Mouse (Mus musculus) activated CD4-positive, CD25-positive, alpha-beta regulatory T cell, adult 4 months (primary cell): ENCODE data around the gene Heatr3. TPM values are rescaled to one million over a fixed set of nuclear protein-coding genes. Genes with fewer than 3 reads are reported as not detected.

Experiments used
- ATAC-seq: one replicate; pipeline ENCODE4 v1.8.0; 2017
- polyA plus RNA-seq, 2 experiments: library from polyadenylated mRNA; unstranded; fragments of 100-300 nt; shearing (Covaris generic); gene quantifications; one replicate each; pipeline ENCODE4 v1.2.1; 2017

Heatr3 gene
- 10 to 100 TPM; 17.7 to 19.1 TPM for polyA plus RNA-seq

GRCm38 (mm10) chr8:88137748-88138484 lies at the start of gene Heatr3:
TSS of gene Heatr3 (plus strand) at chr8:88137855.
- peak; percentile 89 for ATAC-seq

GRCm38 (mm10) chr8:88088006-88088405 lies 49.6 kb upstream of the Heatr3 start:
- no peak for ATAC-seq

GRCm38 (mm10) chr8:88091661-88092060 lies 46.0 kb upstream of the Heatr3 start:
- ATAC-seq, result no peak

GRCm38 (mm10) chr8:88093367-88093766 lies 44.3 kb upstream of the Heatr3 start:
- ATAC-seq, result no peak

- ATAC-seq, result no peak
Measured at GRCm38 (mm10) chr8:88098856-88099255, 38.8 kb upstream of the Heatr3 start.

- ATAC-seq, result no peak
Measured at GRCm38 (mm10) chr8:88099526-88099925, 38.1 kb upstream of the Heatr3 start.

- ATAC-seq, result no peak
Measured at GRCm38 (mm10) chr8:88109241-88109640, 28.4 kb upstream of the Heatr3 start.

GRCm38 (mm10) chr8:88118456-88119036 lies 19.1 kb upstream of the Heatr3 start, which contains the start of gene Cnep1r1:
TSS of gene Cnep1r1 (plus strand) at chr8:88118769.
- peak; percentile 99 for ATAC-seq

GRCm38 (mm10) chr8:88119076-88119475 lies 18.6 kb upstream of the Heatr3 start:
- no peak for ATAC-seq

- ATAC-seq, result no peak
Measured at GRCm38 (mm10) chr8:88124850-88125249, 12.8 kb upstream of the Heatr3 start.

- no peak for ATAC-seq
Measured at GRCm38 (mm10) chr8:88129397-88129796, 8.3 kb upstream of the Heatr3 start.

GRCm38 (mm10) chr8:88130754-88131317 lies 6.8 kb upstream of the Heatr3 start:
- ATAC-seq, result no peak

GRCm38 (mm10) chr8:88139256-88139655 lies 1.6 kb downstream of the Heatr3 start:
- no peak for ATAC-seq

- no peak for ATAC-seq
Measured at GRCm38 (mm10) chr8:88141629-88142028, 4.0 kb downstream of the Heatr3 start.

- no peak for ATAC-seq
Measured at GRCm38 (mm10) chr8:88144041-88144440, 6.4 kb downstream of the Heatr3 start.

- ATAC-seq, result peak; percentile 98
Measured at GRCm38 (mm10) chr8:88150910-88151371, 13.3 kb downstream of the Heatr3 start.

GRCm38 (mm10) chr8:88160237-88160995 lies 22.8 kb downstream of the Heatr3 start:
- no peak for ATAC-seq

- peak; percentile 78 for ATAC-seq
Measured at GRCm38 (mm10) chr8:88161439-88161838, 23.8 kb downstream of the Heatr3 start.

GRCm38 (mm10) chr8:88175264-88175663 lies 37.6 kb downstream of the Heatr3 start:
- peak; percentile 84 for ATAC-seq

GRCm38 (mm10) chr8:88177291-88177690 lies 39.6 kb downstream of the Heatr3 start:
- peak; percentile 24 for ATAC-seq

- no peak for ATAC-seq
Measured at GRCm38 (mm10) chr8:88183121-88183520, 45.5 kb downstream of the Heatr3 start.

- no peak for ATAC-seq
Measured at GRCm38 (mm10) chr8:88184914-88185313, 47.3 kb downstream of the Heatr3 start.

- ATAC-seq, result no peak
Measured at GRCm38 (mm10) chr8:88185716-88186115, 48.1 kb downstream of the Heatr3 start.
